Mouse (Mus musculus): ENCODE measurements at regions not wholly inside any gene's neighbourhood (a gene's known extent, or its start where the extent isn't known, plus 50 kb on each side); places are given as distances from the start of the nearest gene placed in this dataset.

DNA sequence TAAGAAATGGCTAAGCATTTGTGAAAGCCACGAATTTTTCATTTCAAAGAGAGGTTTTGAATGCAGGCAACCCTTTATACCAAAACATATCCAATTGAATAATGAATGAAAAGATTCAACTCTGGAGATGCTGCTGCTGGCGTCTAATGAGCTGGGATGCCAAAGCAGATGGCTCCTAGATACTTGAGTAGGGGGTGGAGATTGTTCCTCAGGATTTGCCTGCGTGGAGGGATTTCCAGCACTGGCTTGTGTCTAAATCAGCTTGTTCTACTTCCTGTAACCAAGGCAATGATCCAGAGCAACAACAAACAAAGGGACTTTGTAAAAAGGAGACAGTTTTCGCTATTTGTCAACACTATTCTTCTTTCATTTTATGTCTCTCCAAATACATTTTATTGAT lies 57.4 kb upstream of the Trpm3 start:
- Histone ChIP-seq H3K4me1 (ENCODE audit: control insufficient read depth, insufficient read depth, low read length) (0 out of 2 replicates have a peak, but pooled peaks cover 4% of the 10 kb centered on the region), H3K36me3 (ENCODE audit: control insufficient read depth, insufficient read depth, low read length) (no peaks in the 10 kb centered on the region), H3K9me3 (ENCODE audit: control insufficient read depth, low read length) (no peaks in the 10 kb centered on the region), H3K27me3 (ENCODE audit: control insufficient read depth, insufficient read depth, low read length) (no peaks in the 10 kb centered on the region), H3K4me2 (ENCODE audit: low read length) (no peak overlapping the region), H3K27ac (replicated peaks; ENCODE audit: low read depth, low read length) (no peak overlapping the region), H3K9ac (replicated peaks; ENCODE audit: low read length) (no peak overlapping the region), H3K4me3 (replicated peaks; ENCODE audit: low read depth, low read length) (no peak overlapping the region)
- DNase-seq (peak; percentile 48), ATAC-seq (ENCODE audit: low FRiP score, low TSS enrichment) (no peak)
- WGBS, result 24% methylated on average over 4 of the region's 4 CpGs
